Mouse (Mus musculus): ENCODE measurements around the gene Myo5c. TPM values are rescaled to one million over a fixed set of nuclear protein-coding genes. Genes with fewer than 3 reads are reported as not detected.

Gene Myo5c
- polyA plus RNA-seq, 1 experiment = 0.81 TPM

GRCm38 (mm10) chr9:75338016-75338415 is 106.2 kb downstream of the Myo5c start:
- no peaks in the 10 kb centered on the region for H3K36me3 ChIP-seq (ENCODE audit: control insufficient read depth, insufficient read depth, low read length)

GRCm38 (mm10) chr9:75342433-75342832 is 110.6 kb downstream of the Myo5c start:
- Histone ChIP-seq H3K4me3 (ENCODE audit: extremely low read depth, insufficient read depth, insufficient read length) (no peak overlapping the region), H3K27ac (ENCODE audit: insufficient read depth, low read length) (no peak overlapping the region), H3K27me3 (ENCODE audit: control insufficient read depth, insufficient read depth, low read length) (no peaks in the 10 kb centered on the region), H3K4me1 (ENCODE audit: control insufficient read depth, insufficient read depth, insufficient read length) (no peaks in the 10 kb centered on the region), H3K36me3 (ENCODE audit: control insufficient read depth, insufficient read depth, low read length) (no peaks in the 10 kb centered on the region)
- WGBS = 81% methylated on average over 4 of the region's 4 CpGs
- no peak for DNase-seq (ENCODE audit: low read depth in 1 of 2, low spot score in 2 of 2)
- TF ChIP-seq POLR2A (IDR thresholded peaks at IDR 0.05; ENCODE audit: low read depth, low read length) (no peak), CTCF (IDR thresholded peaks at IDR 0.05; ENCODE audit: extremely low read depth, insufficient read depth, insufficient read length, insufficient replicate concordance) (no peak)

More at GRCm38 (mm10) chr9:75338016-75338415, 106.2 kb downstream of the Myo5c start:
- 95% methylated on average over 6 of the region's 6 CpGs for WGBS
- Histone ChIP-seq H3K4me3 (ENCODE audit: extremely low read depth, insufficient read depth, insufficient read length) (no peak overlapping the region), H3K4me1 (ENCODE audit: control insufficient read depth, insufficient read depth, insufficient read length) (no peaks in the 10 kb centered on the region), H3K27ac (ENCODE audit: insufficient read depth, low read length) (no peak overlapping the region), H3K27me3 (ENCODE audit: control insufficient read depth, insufficient read depth, low read length) (no peaks in the 10 kb centered on the region)
- no peak for TF ChIP-seq CTCF (IDR thresholded peaks at IDR 0.05; ENCODE audit: extremely low read depth, insufficient read depth, insufficient read length, insufficient replicate concordance)
- TF ChIP-seq POLR2A (IDR thresholded peaks at IDR 0.05; ENCODE audit: low read depth, low read length) = no peak
- no peak for DNase-seq (ENCODE audit: low read depth in 1 of 2, low spot score in 2 of 2)

DNA sequence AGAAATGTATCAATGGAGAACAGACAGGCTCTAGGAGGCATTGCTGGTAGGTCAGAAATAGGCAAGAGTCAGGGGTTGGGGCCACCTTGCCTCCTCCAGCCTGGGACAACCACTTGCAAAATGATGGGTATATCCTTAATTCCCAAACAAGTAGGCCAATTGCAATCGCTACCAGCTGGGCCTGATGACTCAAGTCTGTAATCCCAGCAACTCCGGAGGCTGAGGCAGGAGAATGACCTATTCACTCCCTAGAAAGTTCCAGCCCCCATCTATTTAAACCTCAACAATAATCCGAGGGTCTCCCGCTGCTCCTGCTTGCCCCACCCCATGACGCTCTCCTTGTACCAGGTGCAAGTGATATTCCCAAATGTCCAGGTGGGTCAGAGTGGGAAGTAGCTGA is 115.6 kb downstream of the Myo5c start, which contains the start of gene Bcl2l10:
Gene Bcl2l10 (plus strand): TSS at position 301 of the 400 bp plus-strand sequence.
- no peak for DNase-seq (ENCODE audit: low read depth in 1 of 2, low spot score in 2 of 2)
- 93% methylated on average over 5 of the region's 5 CpGs for WGBS
- no peaks in the 10 kb centered on the region for H3K36me3 ChIP-seq (ENCODE audit: control insufficient read depth, insufficient read depth, low read length)
- H3K4me3 ChIP-seq (ENCODE audit: extremely low read depth, insufficient read depth, insufficient read length) = no peak within 1 kb of the TSS
- no peaks in the 10 kb centered on the region for H3K4me1 ChIP-seq (ENCODE audit: control insufficient read depth, insufficient read depth, insufficient read length)
- TF ChIP-seq CTCF (IDR thresholded peaks at IDR 0.05; ENCODE audit: extremely low read depth, insufficient read depth, insufficient read length, insufficient replicate concordance) (no peak), POLR2A (IDR thresholded peaks at IDR 0.05; ENCODE audit: low read depth, low read length) (no peak)
- no peaks in the 10 kb centered on the region for H3K27me3 ChIP-seq (ENCODE audit: control insufficient read depth, insufficient read depth, low read length)
- no peak within 1 kb of the TSS for H3K27ac ChIP-seq (ENCODE audit: insufficient read depth, low read length)

DNA sequence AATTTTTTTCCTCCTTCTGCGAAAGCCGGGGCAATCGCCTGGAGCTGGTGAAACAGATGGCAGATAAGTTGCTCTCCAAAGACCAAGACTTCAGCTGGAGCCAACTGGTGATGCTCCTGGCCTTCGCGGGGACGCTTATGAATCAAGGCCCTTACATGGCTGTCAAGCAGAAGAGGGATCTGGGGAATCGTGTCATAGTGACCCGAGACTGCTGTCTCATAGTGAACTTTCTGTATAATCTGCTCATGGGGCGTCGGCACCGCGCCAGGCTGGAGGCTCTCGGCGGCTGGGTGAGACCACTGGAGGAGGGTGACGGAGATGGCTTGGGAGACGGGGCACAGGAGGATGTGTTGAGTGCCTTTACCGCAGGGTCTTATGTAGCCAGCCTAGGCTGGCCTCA is 116.2 kb downstream of the Myo5c start:
- no peak for DNase-seq (ENCODE audit: low read depth in 1 of 2, low spot score in 2 of 2)
- 92% methylated on average over 17 of the region's 17 CpGs for WGBS
- H3K4me3 ChIP-seq (ENCODE audit: extremely low read depth, insufficient read depth, insufficient read length) = no peak overlapping the region
- no peak for TF ChIP-seq CTCF (IDR thresholded peaks at IDR 0.05; ENCODE audit: extremely low read depth, insufficient read depth, insufficient read length, insufficient replicate concordance)
- TF ChIP-seq POLR2A (IDR thresholded peaks at IDR 0.05; ENCODE audit: low read depth, low read length) = no peak
- no peaks in the 10 kb centered on the region for H3K4me1 ChIP-seq (ENCODE audit: control insufficient read depth, insufficient read depth, insufficient read length)
- no peaks in the 10 kb centered on the region for H3K36me3 ChIP-seq (ENCODE audit: control insufficient read depth, insufficient read depth, low read length)
- no peak overlapping the region for H3K27ac ChIP-seq (ENCODE audit: insufficient read depth, low read length)
- H3K27me3 ChIP-seq (ENCODE audit: control insufficient read depth, insufficient read depth, low read length) = no peaks in the 10 kb centered on the region

DNA sequence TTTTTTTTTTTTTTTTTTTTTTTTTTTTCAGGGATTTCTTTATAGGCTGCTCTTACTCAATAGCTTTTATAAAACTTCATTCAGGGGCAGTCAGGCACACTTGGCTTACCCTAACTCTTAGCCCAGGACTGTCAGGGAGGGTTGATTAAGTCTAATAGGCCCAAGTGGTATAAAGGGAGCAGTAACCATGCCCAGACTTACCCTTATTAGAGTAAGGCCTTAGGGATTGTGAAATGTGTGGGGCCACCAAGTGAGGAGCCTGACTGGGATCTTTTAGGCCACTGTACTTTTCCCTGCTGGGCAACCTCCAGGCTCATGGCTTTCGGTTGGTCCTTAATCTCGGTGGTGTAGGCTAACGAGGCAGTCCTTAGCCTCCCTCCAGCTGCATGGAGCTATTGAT is 116.8 kb downstream of the Myo5c start:
- Histone ChIP-seq H3K27ac (ENCODE audit: insufficient read depth, low read length) (no peak overlapping the region), H3K36me3 (ENCODE audit: control insufficient read depth, insufficient read depth, low read length) (no peaks in the 10 kb centered on the region), H3K27me3 (ENCODE audit: control insufficient read depth, insufficient read depth, low read length) (no peaks in the 10 kb centered on the region), H3K4me3 (ENCODE audit: extremely low read depth, insufficient read depth, insufficient read length) (no peak overlapping the region), H3K4me1 (ENCODE audit: control insufficient read depth, insufficient read depth, insufficient read length) (no peaks in the 10 kb centered on the region)
- DNase-seq (ENCODE audit: low read depth in 1 of 2, low spot score in 2 of 2) = no peak
- TF ChIP-seq CTCF (IDR thresholded peaks at IDR 0.05; ENCODE audit: extremely low read depth, insufficient read depth, insufficient read length, insufficient replicate concordance) (no peak), POLR2A (IDR thresholded peaks at IDR 0.05; ENCODE audit: low read depth, low read length) (no peak)
- WGBS = 89% methylated on average over 3 of the region's 3 CpGs

- H3K4me1 ChIP-seq (ENCODE audit: control insufficient read depth, insufficient read depth, insufficient read length) = no peaks in the 10 kb centered on the region
- no peaks in the 10 kb centered on the region for H3K27me3 ChIP-seq (ENCODE audit: control insufficient read depth, insufficient read depth, low read length)
- no peak overlapping the region for H3K27ac ChIP-seq (ENCODE audit: insufficient read depth, low read length)
- no peak overlapping the region for H3K4me3 ChIP-seq (ENCODE audit: extremely low read depth, insufficient read depth, insufficient read length)
- no peaks in the 10 kb centered on the region for H3K36me3 ChIP-seq (ENCODE audit: control insufficient read depth, insufficient read depth, low read length)
- WGBS = 85% methylated on average over 8 of the region's 8 CpGs
- TF ChIP-seq POLR2A (IDR thresholded peaks at IDR 0.05; ENCODE audit: low read depth, low read length) = no peak
- no peak for TF ChIP-seq CTCF (IDR thresholded peaks at IDR 0.05; ENCODE audit: extremely low read depth, insufficient read depth, insufficient read length, insufficient replicate concordance)
- no peak for DNase-seq (ENCODE audit: low read depth in 1 of 2, low spot score in 2 of 2)
Observed at GRCm38 (mm10) chr9:75353094-75353493, 121.3 kb downstream of the Myo5c start.

Other genes starting within 250 kb of the Myo5c start
- gene Arpp19, start 194.4 kb upstream of the Myo5c start, polyA plus RNA-seq (2012; rRNA removed) = 4.7 and 6.1 TPM in 2 replicates
- gene Myo5a, start 161.0 kb upstream of the Myo5c start, polyA plus RNA-seq (2012; rRNA removed) = 8.9 and 11.1 TPM in 2 replicates
- 3.4 and 3.5 TPM in 2 replicates for gene Gnb5, start 74.3 kb downstream of the Myo5c start, polyA plus RNA-seq (2012; rRNA removed)
- gene Bcl2l10, start 115.7 kb downstream of the Myo5c start, polyA plus RNA-seq (2012; rRNA removed) = not detected in 2 replicates
- 11.4 and 12.7 TPM in 2 replicates for gene Mapk6, start 178.0 kb downstream of the Myo5c start, polyA plus RNA-seq (2012; rRNA removed)
- gene Leo1, start 209.5 kb downstream of the Myo5c start, polyA plus RNA-seq (2012; rRNA removed) = 2.0 and 2.1 TPM in 2 replicates